Mouse (Mus musculus) MEL (cell line): ENCODE results near the gene Lypd5. TPM values are rescaled to one million over a fixed set of nuclear protein-coding genes. Genes with fewer than 3 reads are reported as not detected.
A peak's percentile ranks its signal among the peaks of the same experiment; 100 is the strongest.

Experiments used
- DNase-seq: peaks from one replicate; pipeline ENCODE4 v3.0.0; 2011; ENCODE audit warnings: low read depth, low spot score
- H3K27ac ChIP-seq: 2 replicates; pipeline ENCODE4 v1.5.1; 2012; ENCODE audit warnings: low read depth, mild to moderate bottlenecking, control low read depth, low read length, moderate library complexity; ENCODE audit not compliant: control insufficient read depth
- H3K27me3 ChIP-seq, 2 experiments: fragments of 150-350 bp in 1 of 2; sonication (generic) in 1 of 2; 2 replicates each; pipeline ENCODE4 v1.6.1; 2012; ENCODE audit warnings: low read length in 2 of 2, mild to moderate bottlenecking in 2 of 2, improper control_type of control experiment in 1 of 2, moderate library complexity in 1 of 2; ENCODE audit not compliant: insufficient read depth in 2 of 2, control insufficient read depth in 1 of 2
- H3K36me3 ChIP-seq, 2 experiments: 2 replicates each; pipeline ENCODE4 v1.6.1; 2012 to 2014; ENCODE audit warnings: low read length in 2 of 2, improper control_type of control experiment in 1 of 2, inconsistent platforms in 1 of 2, mild to moderate bottlenecking in 1 of 2; ENCODE audit not compliant: insufficient read depth in 2 of 2, control insufficient read depth in 1 of 2
- H3K4me1 ChIP-seq, 2 experiments: fragments of 150-350 bp in 1 of 2; sonication (generic) in 1 of 2; 2 replicates each; pipeline ENCODE4 v1.6.1; 2012; ENCODE audit warnings: low read length in 2 of 2, improper control_type of control experiment in 1 of 2, mild to moderate bottlenecking in 1 of 2; ENCODE audit not compliant: insufficient read depth in 2 of 2, control insufficient read depth in 1 of 2
- H3K4me3 ChIP-seq, 2 experiments: fragments of 150-350 bp in 1 of 2; sonication (generic) in 1 of 2; 2 replicates each; pipeline ENCODE4 v1.5.1; 2012; ENCODE audit warnings: low read depth in 2 of 2, low read length in 2 of 2, mild to moderate bottlenecking in 2 of 2, moderate library complexity in 2 of 2, control low read depth in 1 of 2, improper control_type of control experiment in 1 of 2; ENCODE audit not compliant: control insufficient read depth in 1 of 2, insufficient read depth in 1 of 2
- H3K79me2 ChIP-seq: 2 replicates; pipeline ENCODE4 v1.6.1; 2012; ENCODE audit warnings: mild to moderate bottlenecking, low read length, moderate library complexity; ENCODE audit not compliant: control insufficient read depth, poor library complexity, insufficient read depth
- H3K9ac ChIP-seq: 2 replicates; pipeline ENCODE4 v1.6.1; 2012; ENCODE audit warnings: low read depth, mild to moderate bottlenecking, control low read depth, low read length, moderate library complexity; ENCODE audit not compliant: control insufficient read depth, poor library complexity, severe bottlenecking
- H3K9me3 ChIP-seq: fragments of 150-350 bp; sonication (generic); replicated peaks from 2 replicates; pipeline ENCODE4 v1.6.1; 2012; ENCODE audit warnings: mild to moderate bottlenecking, low read length, improper control_type of control experiment, moderate library complexity; ENCODE audit not compliant: insufficient read depth
- BHLHE40 ChIP-seq: IDR thresholded peaks from 2 replicates; pipeline ENCODE4 v1.6.1; 2012; ENCODE audit warnings: low read depth, mild to moderate bottlenecking, inconsistent platforms, low read length, improper control_type of control experiment, borderline replicate concordance
- CHD2 ChIP-seq: IDR thresholded peaks from 2 replicates; pipeline ENCODE4 v1.6.1; 2011; ENCODE audit warnings: low read length, improper control_type of control experiment
- CTCF ChIP-seq, 3 experiments: IDR thresholded peaks in 2 of 3; conservative IDR thresholded peaks in 1 of 3; 2 replicates each; pipeline ENCODE4 v1.5.1; 2011 to 2012; ENCODE audit warnings: low read length in 3 of 3, low read depth in 2 of 3, mild to moderate bottlenecking in 2 of 3, improper control_type of control experiment in 1 of 3, inconsistent platforms in 1 of 3, mixed read lengths in 1 of 3, moderate library complexity in 1 of 3; ENCODE audit not compliant: control insufficient read depth in 1 of 3, insufficient read depth in 1 of 3, poor library complexity in 1 of 3, severe bottlenecking in 1 of 3
- E2F4 ChIP-seq: IDR thresholded peaks from 2 replicates; pipeline ENCODE4 v1.6.1; 2011; ENCODE audit warnings: low read depth, low read length, improper control_type of control experiment, borderline replicate concordance
- ELF1 ChIP-seq: IDR thresholded peaks from 2 replicates; pipeline ENCODE4 v1.6.1; 2014; ENCODE audit warnings: low read depth, mild to moderate bottlenecking, inconsistent platforms, low read length, improper control_type of control experiment, moderate library complexity
- ETS1 ChIP-seq: IDR thresholded peaks from 2 replicates; pipeline ENCODE4 v1.6.1; 2012; ENCODE audit warnings: low read depth, mild to moderate bottlenecking, inconsistent platforms, low read length, improper control_type of control experiment, moderate library complexity
- GABPA ChIP-seq: IDR thresholded peaks from 2 replicates; pipeline ENCODE4 v1.6.1; 2012; ENCODE audit warnings: low read depth, mild to moderate bottlenecking, inconsistent platforms, low read length, improper control_type of control experiment, moderate library complexity
- GATA1 ChIP-seq: IDR thresholded peaks from 2 replicates; pipeline ENCODE4 v1.6.1; 2011; ENCODE audit warnings: low read depth, low read length, improper control_type of control experiment
- HCFC1 ChIP-seq: IDR thresholded peaks from 2 replicates; pipeline ENCODE4 v1.6.1; 2012; ENCODE audit warnings: low read depth, mild to moderate bottlenecking, inconsistent platforms, low read length, improper control_type of control experiment, moderate library complexity
- JUND ChIP-seq: IDR thresholded peaks from 2 replicates; pipeline ENCODE4 v1.6.1; 2011; ENCODE audit warnings: low read depth, mild to moderate bottlenecking, improper control_type of control experiment, low read length
- KAT2A ChIP-seq: conservative IDR thresholded peaks from 2 replicates; pipeline ENCODE4 v1.6.1; 2012; ENCODE audit warnings: low read depth, low read length, improper control_type of control experiment, inconsistent platforms
- MAZ ChIP-seq: IDR thresholded peaks from 2 replicates; pipeline ENCODE4 v1.6.1; 2012; ENCODE audit warnings: low read depth, mild to moderate bottlenecking, inconsistent platforms, low read length, improper control_type of control experiment
- MYB ChIP-seq: IDR thresholded peaks from 2 replicates; pipeline ENCODE4 v1.6.1; 2011; ENCODE audit warnings: mild to moderate bottlenecking, low read depth, low read length, improper control_type of control experiment
- MYC ChIP-seq: IDR thresholded peaks from 2 replicates; pipeline ENCODE4 v1.6.1; 2011; ENCODE audit warnings: low read depth, mild to moderate bottlenecking, low read length, improper control_type of control experiment, moderate library complexity
- POLR2A ChIP-seq, 2 experiments: IDR thresholded peaks; 2 replicates each; pipeline ENCODE4 v1.6.1; 2011 to 2012; ENCODE audit warnings: low read length in 2 of 2, mild to moderate bottlenecking in 2 of 2, control low read depth in 1 of 2, improper control_type of control experiment in 1 of 2, low read depth in 1 of 2, moderate library complexity in 1 of 2; ENCODE audit not compliant: control insufficient read depth in 1 of 2, insufficient read depth in 1 of 2, poor library complexity in 1 of 2
- POLR2AphosphoS2 ChIP-seq: IDR thresholded peaks from 2 replicates; pipeline ENCODE4 v1.6.1; 2011; ENCODE audit warnings: low read length, improper control_type of control experiment
- RCOR1 ChIP-seq: IDR thresholded peaks from 2 replicates; pipeline ENCODE4 v1.6.1; 2012; ENCODE audit warnings: low read depth, mild to moderate bottlenecking, inconsistent platforms, low read length, improper control_type of control experiment
- SMC3 ChIP-seq: IDR thresholded peaks from 2 replicates; pipeline ENCODE4 v1.6.1; 2011; ENCODE audit warnings: low read depth, low read length, improper control_type of control experiment
- TCF12 ChIP-seq: IDR thresholded peaks from 2 replicates; pipeline ENCODE4 v1.6.1; 2014; ENCODE audit warnings: low read depth, mild to moderate bottlenecking, inconsistent platforms, low read length, improper control_type of control experiment, moderate library complexity
- USF1 ChIP-seq: IDR thresholded peaks from 2 replicates; pipeline ENCODE4 v1.6.1; 2014; ENCODE audit warnings: low read depth, mild to moderate bottlenecking, inconsistent platforms, low read length, improper control_type of control experiment, moderate library complexity
- ZC3H11A ChIP-seq: IDR thresholded peaks from 2 replicates; pipeline ENCODE4 v1.6.1; 2012; ENCODE audit warnings: low read depth, mild to moderate bottlenecking, inconsistent platforms, low read length, improper control_type of control experiment
- ZKSCAN1 ChIP-seq: IDR thresholded peaks from 2 replicates; pipeline ENCODE4 v1.6.1; 2012; ENCODE audit warnings: low read depth, mild to moderate bottlenecking, inconsistent platforms, low read length, improper control_type of control experiment, moderate library complexity
- polyA plus RNA-seq, 2 experiments: library from polyadenylated mRNA; stranded (reverse) in 1 of 2; unstranded in 1 of 2; fragments of >175 nt in 1 of 2; fragments of >200 nt in 1 of 2; gene quantifications; 2 replicates each; pipeline versions ENCODE4 v1.2.1 to v1.2.4; 2012; ENCODE audit warnings: low replicate concordance in 2 of 2, low read depth in 1 of 2; ENCODE audit not compliant: insufficient read length in 2 of 2, insufficient read depth in 1 of 2, missing spikeins in 1 of 2
- total RNA-seq: library from RNA; depleted of rRNA; stranded (reverse); fragments of 300-350 nt; gene quantifications from 2 replicates; pipeline ENCODE4 v1.2.3, GENCODE M21; 2012

The Lypd5 gene
- total and polyA plus RNA-seq, 3 experiments = not detected

DNA sequence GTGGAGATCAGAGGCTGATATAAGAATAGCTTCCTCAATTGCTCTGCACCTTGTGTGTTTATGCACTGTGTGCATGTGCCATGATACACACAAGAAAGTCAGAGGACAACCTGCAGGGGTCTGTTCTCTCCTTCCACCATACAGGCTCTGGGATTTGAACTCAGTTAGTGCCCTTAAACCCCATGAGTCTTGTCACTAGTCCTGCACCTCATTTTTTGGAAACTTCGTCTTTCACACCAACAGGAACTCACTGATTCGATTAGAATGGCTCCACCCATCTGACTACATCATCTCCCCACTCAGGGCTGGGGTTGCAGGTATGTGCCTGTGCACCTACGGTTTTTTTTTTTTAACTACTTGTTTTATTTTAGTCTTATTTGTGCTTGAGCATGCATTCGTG is 19.2 kb downstream of the Lypd5 start:
- peak; percentile 61 for DNase-seq
- no peak overlapping the region for H3K9ac ChIP-seq
- 0 out of 2 replicates have a peak, but pooled peaks have one; percentile 13 for TF ChIP-seq GATA1
- TF ChIP-seq JUND = no peak
- no peak for TF ChIP-seq MAZ
- TF ChIP-seq, all 39 proteins: peak for 1
- Histone ChIP-seq H3K27ac (no peak overlapping the region), H3K36me3 (peaks cover 0 to 7% of the 10 kb centered on the region in 2 experiments; a peak in 2 of 4 replicates), H3K27me3 (no peaks in the 10 kb centered on the region), H3K9me3 (no peaks in the 10 kb centered on the region), H3K4me3 (no peak overlapping the region), H3K4me1 (peaks cover 5 to 59% of the 10 kb centered on the region in 2 experiments; a peak in 3 of 4 replicates), H3K79me2 (peaks cover 30% of the 10 kb centered on the region)

DNA sequence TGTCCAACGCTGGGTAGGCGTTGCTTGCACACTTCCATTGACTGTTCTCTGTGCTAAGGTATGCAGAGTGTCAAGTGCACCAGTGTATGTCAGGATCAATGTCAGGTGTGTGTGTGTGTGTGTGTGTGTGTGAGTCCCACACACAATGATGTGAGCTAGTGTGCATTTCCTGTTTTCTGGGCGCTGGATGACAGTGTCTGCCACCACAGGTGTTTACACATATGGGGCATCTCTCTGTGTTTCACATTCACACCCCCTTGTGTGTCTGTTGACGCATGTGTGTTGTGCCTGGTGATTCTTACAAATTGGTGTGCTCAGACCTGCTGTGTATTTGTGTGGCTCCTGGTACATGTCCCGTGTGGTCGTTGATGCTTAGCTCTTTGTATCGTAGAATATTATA is 19.9 kb downstream of the Lypd5 start:
- DNase-seq = no peak
- Histone ChIP-seq H3K27me3 (no peaks in the 10 kb centered on the region), H3K27ac (peak overlapping the region; percentile 97), H3K9ac (no peak overlapping the region), H3K4me3 (no peak overlapping the region), H3K9me3 (no peaks in the 10 kb centered on the region), H3K4me1 (peaks cover 5 to 56% of the 10 kb centered on the region in 2 experiments; a peak in 3 of 4 replicates), H3K36me3 (peaks cover 0 to 7% of the 10 kb centered on the region in 2 experiments; a peak in 2 of 4 replicates), H3K79me2 (peaks cover 33% of the 10 kb centered on the region)
- no peak for TF ChIP-seq HCFC1
- TF ChIP-seq MYB = no peak
- no peak for TF ChIP-seq E2F4
- TF ChIP-seq SMC3 = no peak
- no peak for TF ChIP-seq USF1
- TF ChIP-seq CTCF (IDR thresholded peaks at IDR 0.05 in 2 of 3, conservative IDR thresholded peaks at IDR 0.05 in 1 of 3; ENCODE audit: control insufficient read depth in 1 of 3, insufficient read depth in 1 of 3, low read depth in 2 of 3, low read length in 3 of 3, poor library complexity in 1 of 3, severe bottlenecking in 1 of 3) = no peak
- no peak for TF ChIP-seq ZKSCAN1
- no peak for TF ChIP-seq GABPA
- TF ChIP-seq POLR2A (IDR thresholded peaks at IDR 0.05; ENCODE audit: control insufficient read depth in 1 of 2, insufficient read depth in 1 of 2, low read depth in 1 of 2, low read length in 2 of 2, poor library complexity in 1 of 2) = no peak
- TF ChIP-seq GATA1 = no peak
- TF ChIP-seq ELF1 = no peak
- no peak for TF ChIP-seq KAT2A
- TF ChIP-seq CHD2 = no peak
- no peak for TF ChIP-seq MYC
- TF ChIP-seq RCOR1 = no peak
- no peak for TF ChIP-seq ZC3H11A
- TF ChIP-seq TCF12 = no peak
- no peak for TF ChIP-seq POLR2AphosphoS2
- TF ChIP-seq BHLHE40 = no peak
- TF ChIP-seq ETS1 = no peak
